Mouse (Mus musculus): ENCODE measurements at regions not wholly inside any gene's neighbourhood (a gene's known extent, or its start where the extent isn't known, plus 50 kb on each side); places are given as distances from the start of the nearest gene placed in this dataset.

- DNase-seq (ENCODE audit: low read depth): no peak
Observed at GRCm38 (mm10) chr15:36427334-36427733, 580.2 kb downstream of the Zfp706 start.

GRCm38 (mm10) chr15:36425902-36426301 lies 581.7 kb downstream of the Zfp706 start:
- DNase-seq (ENCODE audit: low read depth): no peak

GRCm38 (mm10) chr15:36424047-36424446 lies 583.5 kb downstream of the Zfp706 start:
- DNase-seq (ENCODE audit: low read depth): no peak

GRCm38 (mm10) chr15:36422781-36423180 lies 584.8 kb downstream of the Zfp706 start:
- no peak for DNase-seq (ENCODE audit: low read depth)

- no peak for DNase-seq (ENCODE audit: low read depth)
Observed at GRCm38 (mm10) chr15:36419943-36420480, 587.6 kb downstream of the Zfp706 start.

GRCm38 (mm10) chr15:36417426-36417825 lies 590.1 kb downstream of the Zfp706 start:
- no peak for DNase-seq (ENCODE audit: low read depth)

- no peak for DNase-seq (ENCODE audit: low read depth)
Observed at GRCm38 (mm10) chr15:36415552-36416249, 591.9 kb downstream of the Zfp706 start.

- no peak for DNase-seq (ENCODE audit: low read depth)
Observed at GRCm38 (mm10) chr15:36412016-36412415, 595.6 kb downstream of the Zfp706 start.

GRCm38 (mm10) chr15:36405446-36405845 lies 602.1 kb downstream of the Zfp706 start:
- DNase-seq (ENCODE audit: low read depth): no peak

GRCm38 (mm10) chr15:36403336-36404119 lies 604.0 kb downstream of the Zfp706 start:
- no peak for DNase-seq (ENCODE audit: low read depth)

GRCm38 (mm10) chr15:36402051-36402450 lies 605.5 kb downstream of the Zfp706 start:
- DNase-seq (ENCODE audit: low read depth): no peak

GRCm38 (mm10) chr15:36400311-36400840 lies 607.2 kb downstream of the Zfp706 start:
- no peak for DNase-seq (ENCODE audit: low read depth)

GRCm38 (mm10) chr15:36399355-36400012 lies 608.1 kb downstream of the Zfp706 start:
- no peak for DNase-seq (ENCODE audit: low read depth)

- DNase-seq (ENCODE audit: low read depth): no peak
Observed at GRCm38 (mm10) chr15:36398099-36398982, 609.2 kb downstream of the Zfp706 start.

GRCm38 (mm10) chr15:36396791-36397190 lies 610.8 kb downstream of the Zfp706 start:
- no peak for DNase-seq (ENCODE audit: low read depth)

GRCm38 (mm10) chr15:36396245-36396644 lies 611.3 kb downstream of the Zfp706 start:
- DNase-seq (ENCODE audit: low read depth): peak; percentile 3

- DNase-seq (ENCODE audit: low read depth): no peak
Observed at GRCm38 (mm10) chr15:36395672-36396050, 611.9 kb downstream of the Zfp706 start.

- peak; percentile 16 for DNase-seq (ENCODE audit: low read depth)
Observed at GRCm38 (mm10) chr15:36394914-36395671, 612.5 kb downstream of the Zfp706 start.

GRCm38 (mm10) chr15:36389775-36390174 lies 617.8 kb downstream of the Zfp706 start:
- DNase-seq (ENCODE audit: low read depth): peak; percentile 18

GRCm38 (mm10) chr15:36381228-36381671 lies 626.3 kb downstream of the Zfp706 start:
- no peak for DNase-seq (ENCODE audit: low read depth)
